8 mouse cellular contexts compared by ENCODE assay signal in genomic region chr12:79130299-79131177, GRCm38 (mm10). TPM values are rescaled to one million over a fixed set of nuclear protein-coding genes. Genes with fewer than 3 reads are reported as not detected.
DNase-seq lines count a peak whose midpoint lies in the region; ATAC-seq and TF ChIP-seq lines count a peak whose summit lies in the region.

Gene Arg2, plus strand, starts transcription at chr12:79130777.

- peak within 1 kb of the TSS; percentile 91 for H3K4me2 ChIP-seq in hindbrain, embryonic 14.5 days (replicated peaks)
- H3K4me2 ChIP-seq in lung, postnatal 0 days (replicated peaks; ENCODE audit: low read depth, low read length) = peak within 1 kb of the TSS; percentile 61

- H3K36me3 ChIP-seq in hindbrain, embryonic 14.5 days (replicated peaks; ENCODE audit: control insufficient read depth, insufficient read depth) = no peaks in the 10 kb centered on the region
- no peaks in the 10 kb centered on the region for H3K36me3 ChIP-seq in lung, postnatal 0 days (ENCODE audit: insufficient read depth, low read length)

- no peaks in the 10 kb centered on the region for H3K9me3 ChIP-seq in hindbrain, embryonic 14.5 days (ENCODE audit: control insufficient read depth, low read length)
- H3K9me3 ChIP-seq in lung, postnatal 0 days (ENCODE audit: low read length) = no peaks in the 10 kb centered on the region

- no peak for TF ChIP-seq EP300 in lung, postnatal 0 days (IDR thresholded peaks at IDR 0.05)

- DNase-seq in NIH3T3 (ENCODE audit: low read depth) = peak; percentile 8
- peak; percentile 79 for DNase-seq in cerebellum, adult 9-10 months
- DNase-seq in forelimb bud, embryonic 11.5 days (ENCODE audit: low read depth, low spot score) = peak; percentile 68
- DNase-seq in hindbrain, embryonic 14.5 days (ENCODE audit: low spot score) = peak; percentile 82
- DNase-seq in layer of hippocampus, postnatal 14 days (ENCODE audit: low spot score in 2 of 2) = peak; percentile 50 to 54
- peak; percentile 89 for DNase-seq in lung, postnatal 0 days (ENCODE audit: low spot score)
- peak; percentile 51 for DNase-seq in ovary, postnatal 14 days (ENCODE audit: low spot score)
- DNase-seq in thymus, postnatal 14 days = peak; percentile 86

- peak; percentile 93 for ATAC-seq in hindbrain, embryonic 14.5 days (ENCODE audit: low FRiP score)
- ATAC-seq in lung, postnatal 0 days = peak; percentile 94

- H3K4me1 ChIP-seq in hindbrain, embryonic 14.5 days (replicated peaks; ENCODE audit: control insufficient read depth, insufficient read depth, low read length) = peaks cover 10% of the 10 kb centered on the region; the same call in 1 of the 2 replicates
- H3K4me1 ChIP-seq in lung, postnatal 0 days (ENCODE audit: insufficient read depth, low read depth, low read length) = no peaks in the 10 kb centered on the region

- under 1% methylated on average over 47 of the region's 47 CpGs for WGBS in hindbrain, embryonic 14.5 days
- under 1% methylated on average over 47 of the region's 47 CpGs for WGBS in lung, postnatal 0 days

- TF ChIP-seq CTCF in lung, postnatal 0 days (IDR thresholded peaks at IDR 0.05) = no peak

- H3K27ac ChIP-seq in hindbrain, embryonic 14.5 days = peak within 1 kb of the TSS; percentile 51; the same call in 1 of the 2 replicates
- no peak within 1 kb of the TSS for H3K27ac ChIP-seq in lung, postnatal 0 days (ENCODE audit: low read length)

- peak within 1 kb of the TSS; percentile 63 for H3K4me3 ChIP-seq in hindbrain, embryonic 14.5 days (replicated peaks; ENCODE audit: low read length)
- H3K4me3 ChIP-seq in lung, postnatal 0 days (ENCODE audit: low read depth, low read length) = peak within 1 kb of the TSS; percentile 39

- H3K9ac ChIP-seq in hindbrain, embryonic 14.5 days = peak within 1 kb of the TSS; percentile 75
- H3K9ac ChIP-seq in lung, postnatal 0 days (replicated peaks; ENCODE audit: low read depth) = no peak within 1 kb of the TSS

- peaks cover 35% of the 10 kb centered on the region for H3K27me3 ChIP-seq in hindbrain, embryonic 14.5 days (ENCODE audit: control insufficient read depth, insufficient read depth, low read length)
- H3K27me3 ChIP-seq in lung, postnatal 0 days (replicated peaks; ENCODE audit: insufficient read depth, low read length) = peaks cover 13% of the 10 kb centered on the region; the same call in 1 of the 2 replicates

RNA-seq across cellular contexts. Expression of gene Arg2, which starts in this region (rescaled TPM):
- polyA plus RNA-seq in hindbrain, embryonic 14.5 days (2014; fragmentation: Nextera tagmentation; extraction: Ambion mirVana) = 32.0 and 35.6 TPM in 2 replicates
- 1 to 10 TPM; 5.7 to 6.8 TPM for total RNA-seq in layer of hippocampus, postnatal 14 days (2021)
- polyA plus RNA-seq in lung, postnatal 0 days (2015; fragmentation: Nextera tagmentation; extraction: Ambion mirVana) = 19.1 and 24.8 TPM in 2 replicates

Comparison
In these comparisons a context has a peak if more than half of its experiments do, and no peak if none do; other contexts are left out.
1. DNase-seq: peak in every context shown above with its lines; median percentile 89 in lung, postnatal 0 days; 86 in thymus, postnatal 14 days; 82 in hindbrain, embryonic 14.5 days; 79 in cerebellum, adult 9-10 months; 68 in forelimb bud, embryonic 11.5 days; 52 in layer of hippocampus, postnatal 14 days; 51 in ovary, postnatal 14 days; 8 in NIH3T3.